Mouse (Mus musculus) forebrain, embryonic 15.5 days (tissue): ENCODE data around the gene Lgals12. TPM values are rescaled to one million over a fixed set of nuclear protein-coding genes. Genes with fewer than 3 reads are reported as not detected.

Source experiments
- ATAC-seq: fragments of 200-750 bp; cut with Nextera tagmentation; replicated peaks from 2 replicates; pipeline ENCODE4 v1.8.0; 2017; ENCODE audit warnings: mild to moderate bottlenecking, moderate TSS enrichment, moderate library complexity
- H3K27ac ChIP-seq: fragments of 300-500 bp; sonication (generic); replicated peaks from 2 replicates; pipeline ENCODE4 v1.5.1; 2015; ENCODE audit warnings: mild to moderate bottlenecking, inconsistent platforms
- H3K27me3 ChIP-seq: fragments of 300-500 bp; sonication (generic); 2 replicates; pipeline ENCODE4 v1.6.1; 2015; ENCODE audit warnings: inconsistent platforms
- H3K36me3 ChIP-seq: fragments of 300-500 bp; sonication (generic); 2 replicates; pipeline ENCODE4 v1.6.1; 2015; ENCODE audit warnings: mild to moderate bottlenecking, inconsistent platforms
- H3K4me1 ChIP-seq: fragments of 300-500 bp; sonication (generic); 2 replicates; pipeline ENCODE4 v1.6.1; 2015; ENCODE audit warnings: inconsistent platforms
- H3K4me2 ChIP-seq: fragments of 300-500 bp; sonication (generic); replicated peaks from 2 replicates; pipeline ENCODE4 v1.6.1; 2015; ENCODE audit warnings: mild to moderate bottlenecking, inconsistent platforms
- H3K4me3 ChIP-seq: fragments of 300-500 bp; sonication (generic); 2 replicates; pipeline ENCODE4 v1.5.1; 2015; ENCODE audit warnings: mild to moderate bottlenecking, inconsistent platforms
- H3K9ac ChIP-seq: fragments of 300-500 bp; sonication (generic); replicated peaks from 2 replicates; pipeline ENCODE4 v1.6.1; 2015; ENCODE audit warnings: mild to moderate bottlenecking, inconsistent platforms
- H3K9me3 ChIP-seq: fragments of 300-500 bp; sonication (generic); 2 replicates; pipeline ENCODE4 v1.6.1; 2016; ENCODE audit warnings: inconsistent platforms
- WGBS: fragments of 180-500 bp; shearing (Covaris S2); methylation state at CpG from one replicate; pipeline ENCODE4 v1.1.7; 2015; ENCODE audit warnings: mixed read lengths; 5-methylcytosine and 5-hydroxymethylcytosine counted together
- polyA plus RNA-seq: library from polyadenylated mRNA; unstranded; fragments of >200 nt; fragmentation: Nextera tagmentation; extraction: Ambion mirVana; gene quantifications from 2 replicates; pipeline ENCODE4 v1.2.1, GENCODE M21; 2015

The Lgals12 gene
- polyA plus RNA-seq, 1 experiment from 2014 or later, result 0.28 TPM

DNA sequence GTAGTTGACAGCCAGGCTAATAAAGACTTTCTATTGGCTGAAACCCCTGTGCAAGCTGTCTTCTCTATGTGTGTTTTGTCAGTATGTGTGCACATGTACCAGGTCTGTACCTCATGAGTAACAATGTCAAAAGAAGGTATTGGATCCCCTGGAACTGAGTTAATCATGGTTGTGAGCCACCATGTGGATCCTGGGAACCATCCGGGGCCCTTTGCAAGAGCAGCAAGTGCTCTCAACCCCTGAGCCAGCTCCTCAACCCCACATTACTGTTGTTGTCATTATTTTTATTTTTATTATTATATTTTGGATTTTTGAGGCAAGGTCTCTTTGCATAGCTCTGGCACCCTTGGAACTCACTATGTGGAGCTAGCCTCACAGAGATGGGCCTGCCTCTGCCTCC, 50.4 kb downstream of the Lgals12 start:
- Histone ChIP-seq H3K4me1 (peaks cover 11% of the 10 kb centered on the region), H3K36me3 (no peaks in the 10 kb centered on the region), H3K4me2 (no peak overlapping the region), H3K27ac (no peak overlapping the region), H3K9me3 (no peaks in the 10 kb centered on the region), H3K27me3 (no peaks in the 10 kb centered on the region), H3K9ac (no peak overlapping the region), H3K4me3 (no peak overlapping the region)
- WGBS, result 97% methylated on average over 1 of the region's 1 CpGs
- ATAC-seq, result no peak

DNA sequence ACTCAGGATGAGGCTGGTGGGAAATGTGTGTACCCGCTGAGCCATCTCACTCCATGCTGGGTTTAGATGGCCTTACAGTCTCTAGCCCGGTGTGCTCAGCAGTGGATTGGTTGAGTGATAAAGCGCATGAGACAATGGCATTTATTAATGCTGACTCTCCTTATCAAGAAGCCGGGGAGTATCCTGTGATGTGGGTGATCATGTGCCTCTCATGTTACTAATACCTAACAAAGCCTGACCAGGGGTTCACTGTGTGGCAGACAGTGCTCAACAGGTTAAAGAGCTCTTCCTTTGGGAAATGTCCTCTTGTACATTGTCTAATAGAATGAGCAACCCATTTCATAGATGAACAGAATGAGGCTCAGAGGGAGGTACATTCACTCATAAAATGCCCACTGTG, 52.1 kb downstream of the Lgals12 start:
- WGBS, result 83% methylated on average over 4 of the region's 4 CpGs
- no peak overlapping the region for H3K27ac ChIP-seq
- ATAC-seq, result no peak

DNA sequence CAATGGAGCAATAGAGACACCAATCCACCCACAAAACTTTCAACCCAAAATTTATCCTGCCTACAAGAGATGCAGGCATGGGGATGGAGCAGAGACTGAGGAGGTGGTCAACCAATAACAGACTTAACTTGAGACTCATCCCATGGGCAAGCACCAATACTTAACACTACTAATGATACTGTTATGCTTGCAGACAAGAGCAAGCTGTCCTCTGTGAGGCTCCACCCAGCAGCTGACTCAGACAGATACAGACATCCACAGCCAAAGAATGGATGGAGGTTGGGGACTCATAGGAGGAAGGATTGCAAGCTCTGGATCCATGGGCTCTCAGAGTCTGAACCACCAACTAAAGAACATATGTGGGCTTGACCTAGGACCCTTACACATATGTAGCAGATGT, 53.6 kb downstream of the Lgals12 start:
- H3K9ac ChIP-seq, result no peak overlapping the region
- no peaks in the 10 kb centered on the region for H3K36me3 ChIP-seq
- H3K4me3 ChIP-seq, result no peak overlapping the region
- H3K4me1 ChIP-seq, result peaks cover 11% of the 10 kb centered on the region
- no peak for ATAC-seq
- no peaks in the 10 kb centered on the region for H3K27me3 ChIP-seq
- no peak overlapping the region for H3K4me2 ChIP-seq
- no peak overlapping the region for H3K27ac ChIP-seq
- H3K9me3 ChIP-seq, result no peaks in the 10 kb centered on the region

More for the DNA sequence above, 52.1 kb downstream of the Lgals12 start:
- Histone ChIP-seq H3K9me3 (no peaks in the 10 kb centered on the region), H3K4me3 (no peak overlapping the region), H3K4me2 (no peak overlapping the region), H3K36me3 (no peaks in the 10 kb centered on the region), H3K27me3 (no peaks in the 10 kb centered on the region), H3K4me1 (peaks cover 11% of the 10 kb centered on the region), H3K9ac (no peak overlapping the region)

DNA sequence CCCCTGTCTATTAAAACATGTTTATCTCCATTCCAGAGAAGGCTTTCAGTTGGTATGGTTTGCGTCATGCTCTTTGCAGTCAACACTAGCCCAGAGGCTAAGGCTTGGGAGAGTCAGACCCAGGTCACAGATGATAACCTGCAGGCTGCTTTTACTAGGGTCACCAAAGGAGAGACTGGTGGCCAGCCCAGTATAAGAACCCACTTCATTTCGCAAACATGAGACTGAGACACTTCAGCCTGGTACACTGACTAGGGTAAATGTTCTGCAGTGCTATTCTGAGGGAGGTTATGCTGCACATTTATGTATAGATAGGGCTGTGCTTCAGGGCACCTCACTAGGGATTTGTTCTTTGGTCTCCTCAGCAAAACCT, 54.7 kb downstream of the Lgals12 start:
- 89% methylated on average over 2 of the region's 2 CpGs for WGBS
- Histone ChIP-seq H3K4me3 (no peak overlapping the region), H3K27ac (no peak overlapping the region), H3K27me3 (no peaks in the 10 kb centered on the region), H3K9ac (no peak overlapping the region), H3K9me3 (no peaks in the 10 kb centered on the region), H3K36me3 (no peaks in the 10 kb centered on the region), H3K4me1 (peaks cover 2% of the 10 kb centered on the region), H3K4me2 (no peak overlapping the region)
- ATAC-seq, result no peak

DNA sequence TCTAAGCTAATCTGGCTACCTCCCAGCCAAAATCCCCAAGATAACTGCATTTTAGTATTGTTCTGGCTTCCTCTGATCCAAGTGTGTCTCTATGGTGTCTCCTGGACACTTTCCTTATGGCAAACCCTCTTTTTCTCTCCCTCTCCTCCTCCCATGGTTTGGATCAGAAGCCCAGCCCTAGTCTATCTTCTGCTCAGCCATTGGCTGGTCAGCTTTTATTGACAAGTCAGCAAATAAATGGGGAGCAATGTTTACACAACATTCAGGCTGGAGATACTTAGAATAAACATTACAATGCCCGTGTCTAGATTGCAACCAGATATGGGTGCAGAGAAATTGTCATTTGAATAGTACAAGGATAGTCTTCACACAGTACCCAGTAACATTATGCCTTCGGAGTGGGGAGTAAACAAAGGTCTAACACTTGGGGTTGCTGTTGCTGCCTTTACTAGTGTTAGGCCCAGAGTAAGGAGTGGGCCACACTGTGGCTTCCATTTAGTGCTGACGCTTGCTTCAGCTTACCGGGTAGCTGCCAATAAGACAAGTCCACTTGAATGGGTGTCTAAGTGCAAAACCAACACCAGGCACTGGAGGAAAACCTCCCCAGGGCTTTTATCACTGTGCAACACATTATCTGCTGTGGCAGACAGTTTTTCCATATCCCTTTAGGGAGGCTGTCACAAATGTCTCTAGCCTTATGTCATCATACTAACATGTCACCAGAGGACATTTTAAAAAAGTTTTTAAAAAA, 55.3 kb downstream of the Lgals12 start:
- Histone ChIP-seq H3K9ac (no peak overlapping the region), H3K9me3 (no peaks in the 10 kb centered on the region), H3K27ac (no peak overlapping the region), H3K4me2 (no peak overlapping the region), H3K4me1 (no peaks in the 10 kb centered on the region), H3K27me3 (no peaks in the 10 kb centered on the region), H3K36me3 (no peaks in the 10 kb centered on the region), H3K4me3 (no peak overlapping the region)
- 75% methylated on average over 4 of the region's 4 CpGs for WGBS
- no peak for ATAC-seq

DNA sequence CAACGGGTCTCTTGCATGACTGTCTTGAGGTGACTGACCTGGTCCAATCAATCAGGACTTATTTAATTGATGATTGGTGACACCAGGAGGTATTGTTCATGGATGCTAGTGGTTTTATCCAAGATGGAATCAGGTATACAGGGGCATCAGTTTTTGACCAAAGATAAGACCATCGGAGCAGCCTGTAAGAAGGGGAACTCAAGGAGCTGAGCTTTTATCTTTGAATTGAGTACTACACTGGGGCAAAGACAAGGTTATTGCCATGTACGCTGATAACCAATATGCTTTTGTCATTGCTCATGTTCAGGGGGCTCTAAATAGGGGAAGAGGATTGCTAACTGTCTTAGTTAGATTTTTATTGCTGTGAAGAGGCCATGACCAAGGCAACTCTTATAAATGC, 58.1 kb downstream of the Lgals12 start:
- Histone ChIP-seq H3K4me3 (no peak overlapping the region), H3K4me2 (no peak overlapping the region), H3K9me3 (no peaks in the 10 kb centered on the region), H3K4me1 (no peaks in the 10 kb centered on the region), H3K9ac (no peak overlapping the region), H3K27me3 (no peaks in the 10 kb centered on the region), H3K27ac (no peak overlapping the region), H3K36me3 (no peaks in the 10 kb centered on the region)
- ATAC-seq, result no peak
- 93% methylated on average over 3 of the region's 3 CpGs for WGBS

Other genes with a start within 250 kb of the Lgals12 start
- gene Spindoc, start 224.2 kb downstream of the Lgals12 start, polyA plus RNA-seq, result 38.7 and 43.9 TPM in 2 replicates
- 27.8 and 29.3 TPM in 2 replicates for gene 2700081O15Rik, start 189.6 kb downstream of the Lgals12 start, polyA plus RNA-seq
- 517 and 533 TPM in 2 replicates for gene Rtn3, start 123.9 kb downstream of the Lgals12 start, polyA plus RNA-seq
- 6.4 and 8.1 TPM in 2 replicates for gene Atl3, start 113.2 kb downstream of the Lgals12 start, polyA plus RNA-seq
- gene Pla2g16, start 49.7 kb downstream of the Lgals12 start, polyA plus RNA-seq, result 4.0 and 4.7 TPM in 2 replicates
- not detected in 2 replicates for gene Hrasls5, start 5.3 kb upstream of the Lgals12 start, polyA plus RNA-seq
- 0.11 TPM in 1 of 2 replicates, not detected in the other for gene Slc22a19, start 104.1 kb upstream of the Lgals12 start, polyA plus RNA-seq
- gene Slc22a26, start 195.5 kb upstream of the Lgals12 start, polyA plus RNA-seq, result not detected in 2 replicates